Mouse (Mus musculus): ENCODE results near the gene Larp6.

Larp6 gene

GRCm38 (mm10) chr9:60714191-60714590 is 1.4 kb downstream of the Larp6 start:
- in situ Hi-C loops (cut with MboI; ENCODE audit: low sequenced_read_pairs): no loop called here

- in situ Hi-C loops (cut with MboI; ENCODE audit: low sequenced_read_pairs): no loop called here
Observed at GRCm38 (mm10) chr9:60715271-60715670, 2.5 kb downstream of the Larp6 start.

- in situ Hi-C loops (cut with MboI; ENCODE audit: low sequenced_read_pairs): no loop called here
Observed at GRCm38 (mm10) chr9:60715828-60716227, 3.0 kb downstream of the Larp6 start.

GRCm38 (mm10) chr9:60718284-60718683 is 5.5 kb downstream of the Larp6 start:
- in situ Hi-C loops (cut with MboI; ENCODE audit: low sequenced_read_pairs): no loop called here

- in situ Hi-C loops (cut with MboI; ENCODE audit: low sequenced_read_pairs): no loop called here
Observed at GRCm38 (mm10) chr9:60719687-60720086, 6.9 kb downstream of the Larp6 start.

GRCm38 (mm10) chr9:60724968-60725367 is 12.2 kb downstream of the Larp6 start:
- in situ Hi-C loops (cut with MboI; ENCODE audit: low sequenced_read_pairs): no loop called here

GRCm38 (mm10) chr9:60734321-60734720 is 21.5 kb downstream of the Larp6 start:
- in situ Hi-C loops (cut with MboI; ENCODE audit: low sequenced_read_pairs): no loop called here

- in situ Hi-C loops (cut with MboI; ENCODE audit: low sequenced_read_pairs): no loop called here
Observed at GRCm38 (mm10) chr9:60739126-60739525, 26.3 kb downstream of the Larp6 start.

- in situ Hi-C loops (cut with MboI; ENCODE audit: low sequenced_read_pairs): no loop called here
Observed at GRCm38 (mm10) chr9:60741436-60741835, 28.6 kb downstream of the Larp6 start.

- in situ Hi-C loops (cut with MboI; ENCODE audit: low sequenced_read_pairs): no loop called here
Observed at GRCm38 (mm10) chr9:60742516-60742915, 29.7 kb downstream of the Larp6 start.

GRCm38 (mm10) chr9:60743180-60743900 is 30.6 kb downstream of the Larp6 start:
- in situ Hi-C loops (cut with MboI; ENCODE audit: low sequenced_read_pairs): no loop called here

GRCm38 (mm10) chr9:60744171-60744969 is 31.6 kb downstream of the Larp6 start:
- in situ Hi-C loops (cut with MboI; ENCODE audit: low sequenced_read_pairs): no loop called here

GRCm38 (mm10) chr9:60744971-60745370 is 32.2 kb downstream of the Larp6 start:
- in situ Hi-C loops (cut with MboI; ENCODE audit: low sequenced_read_pairs): no loop called here

GRCm38 (mm10) chr9:60746561-60746960 is 33.8 kb downstream of the Larp6 start:
- in situ Hi-C loops (cut with MboI; ENCODE audit: low sequenced_read_pairs): no loop called here

GRCm38 (mm10) chr9:60747672-60748071 is 34.9 kb downstream of the Larp6 start:
- in situ Hi-C loops (cut with MboI; ENCODE audit: low sequenced_read_pairs): no loop called here

GRCm38 (mm10) chr9:60748191-60748590 is 35.4 kb downstream of the Larp6 start:
- in situ Hi-C loops (cut with MboI; ENCODE audit: low sequenced_read_pairs): no loop called here

GRCm38 (mm10) chr9:60749105-60749504 is 36.3 kb downstream of the Larp6 start:
- in situ Hi-C loops (cut with MboI; ENCODE audit: low sequenced_read_pairs): no loop called here

- in situ Hi-C loops (cut with MboI; ENCODE audit: low sequenced_read_pairs): no loop called here
Observed at GRCm38 (mm10) chr9:60751098-60751497, 38.3 kb downstream of the Larp6 start.

GRCm38 (mm10) chr9:60751971-60752370 is 39.2 kb downstream of the Larp6 start:
- in situ Hi-C loops (cut with MboI; ENCODE audit: low sequenced_read_pairs): no loop called here

GRCm38 (mm10) chr9:60752636-60753035 is 39.8 kb downstream of the Larp6 start:
- in situ Hi-C loops (cut with MboI; ENCODE audit: low sequenced_read_pairs): no loop called here

GRCm38 (mm10) chr9:60756258-60756657 is 43.5 kb downstream of the Larp6 start:
- in situ Hi-C loops (cut with MboI; ENCODE audit: low sequenced_read_pairs): no loop called here
